Mouse (Mus musculus) gastrocnemius, postnatal 10 days (tissue): ENCODE measurements around the gene Inpp5a. TPM values are rescaled to one million over a fixed set of nuclear protein-coding genes. Genes with fewer than 3 reads are reported as not detected.
A peak's percentile ranks its signal among the peaks of the same experiment; 100 is the strongest.

Source experiments
- DNase-seq: peaks from one replicate; pipeline ENCODE4 v3.0.0; 2021; ENCODE audit warnings: mixed read lengths
- total RNA-seq, 2 experiments: library from RNA; stranded (reverse); gene quantifications; 2 replicates each; pipeline ENCODE4 v1.2.3; 2021

Gene Inpp5a
- total RNA-seq, 2 experiments from 2014 or later = 52.5 to 53.3 TPM

GRCm38 (mm10) chr7:139369501-139370088 is 19.3 kb upstream of the Inpp5a start:
- DNase-seq = no peak

GRCm38 (mm10) chr7:139371389-139371788 is 17.5 kb upstream of the Inpp5a start:
- no peak for DNase-seq

GRCm38 (mm10) chr7:139377381-139377780 is 11.5 kb upstream of the Inpp5a start:
- DNase-seq = no peak

- DNase-seq = no peak
Measured at GRCm38 (mm10) chr7:139378355-139378754, 10.6 kb upstream of the Inpp5a start.

GRCm38 (mm10) chr7:139379745-139380144 is 9.2 kb upstream of the Inpp5a start:
- DNase-seq = no peak

- no peak for DNase-seq
Measured at GRCm38 (mm10) chr7:139380225-139380624, 8.7 kb upstream of the Inpp5a start.

GRCm38 (mm10) chr7:139381877-139382276 is 7.0 kb upstream of the Inpp5a start:
- no peak for DNase-seq

- no peak for DNase-seq
Measured at GRCm38 (mm10) chr7:139382796-139383195, 6.1 kb upstream of the Inpp5a start.

- no peak for DNase-seq
Measured at GRCm38 (mm10) chr7:139384500-139384899, 4.4 kb upstream of the Inpp5a start.

GRCm38 (mm10) chr7:139384916-139385530 is 3.9 kb upstream of the Inpp5a start:
- DNase-seq = no peak

- DNase-seq = no peak
Measured at GRCm38 (mm10) chr7:139386933-139387690, 1.8 kb upstream of the Inpp5a start.

GRCm38 (mm10) chr7:139387921-139388669 is 814 bp upstream of the Inpp5a start:
- DNase-seq = no peak

GRCm38 (mm10) chr7:139389213-139389761 is 378 bp downstream of the Inpp5a start:
- no peak for DNase-seq

GRCm38 (mm10) chr7:139390380-139390779 is 1.5 kb downstream of the Inpp5a start:
- no peak for DNase-seq

GRCm38 (mm10) chr7:139390926-139391325 is 2.0 kb downstream of the Inpp5a start:
- no peak for DNase-seq

GRCm38 (mm10) chr7:139391691-139392090 is 2.8 kb downstream of the Inpp5a start:
- DNase-seq = no peak

GRCm38 (mm10) chr7:139392106-139392505 is 3.2 kb downstream of the Inpp5a start:
- no peak for DNase-seq

- no peak for DNase-seq
Measured at GRCm38 (mm10) chr7:139392691-139393235, 3.9 kb downstream of the Inpp5a start.

GRCm38 (mm10) chr7:139397521-139397920 is 8.6 kb downstream of the Inpp5a start:
- DNase-seq = peak; percentile 58

- DNase-seq = no peak
Measured at GRCm38 (mm10) chr7:139398111-139398510, 9.2 kb downstream of the Inpp5a start.

- DNase-seq = no peak
Measured at GRCm38 (mm10) chr7:139398530-139399021, 9.7 kb downstream of the Inpp5a start.

GRCm38 (mm10) chr7:139399572-139399971 is 10.7 kb downstream of the Inpp5a start:
- no peak for DNase-seq
